Mouse (Mus musculus) cerebellum, adult 2 months (tissue): ENCODE measurements around the gene Sh2b1. TPM values are rescaled to one million over a fixed set of nuclear protein-coding genes. Genes with fewer than 3 reads are reported as not detected.
A peak's percentile ranks its signal among the peaks of the same experiment; 100 is the strongest.

Source experiments
- DNase-seq, 2 experiments: peaks; one replicate each; pipeline ENCODE4 v3.0.0; 2021
- H3K27ac ChIP-seq: fragments of 200-500 bp; 2 replicates; pipeline ENCODE4 v1.5.1; 2012; ENCODE audit warnings: low read length, control low read depth, inconsistent platforms; ENCODE audit not compliant: insufficient read depth
- H3K27me3 ChIP-seq: fragments of 200-500 bp; 2 replicates; pipeline ENCODE4 v1.6.1; 2012; ENCODE audit warnings: inconsistent platforms, mild to moderate bottlenecking, low read length, moderate library complexity; ENCODE audit not compliant: control insufficient read depth, insufficient read depth
- H3K4me1 ChIP-seq: fragments of 200-500 bp; 2 replicates; pipeline ENCODE4 v1.6.1; 2011; ENCODE audit warnings: low read length; ENCODE audit not compliant: control insufficient read depth, insufficient read depth
- H3K4me3 ChIP-seq: fragments of 200-500 bp; replicated peaks from 2 replicates; pipeline ENCODE3; 2011; ENCODE audit warnings: mild to moderate bottlenecking, low read depth, low read length, control low read depth; ENCODE audit not compliant: insufficient read depth
- CTCF ChIP-seq: fragments of 200-500 bp; IDR thresholded peaks from 2 replicates; pipeline ENCODE4 v1.5.1; 2011; ENCODE audit warnings: low read depth, mild to moderate bottlenecking, control low read depth, low read length, moderate library complexity, borderline replicate concordance; ENCODE audit not compliant: insufficient read depth
- POLR2A ChIP-seq: fragments of 200-500 bp; IDR thresholded peaks from 2 replicates; pipeline ENCODE4 v1.6.1; 2011; ENCODE audit warnings: low read length, control low read depth, borderline replicate concordance; ENCODE audit not compliant: insufficient read depth
- WGBS: fragments of 180-500 bp; shearing (Covaris S2); methylation state at CpG from one replicate; pipeline ENCODE4 v1.1.7; 2018; 5-methylcytosine and 5-hydroxymethylcytosine counted together
- polyA plus RNA-seq: library from polyadenylated mRNA; depleted of rRNA; stranded (reverse); fragments of >200 nt; gene quantifications from 2 replicates; pipeline ENCODE4 v1.2.3, GENCODE M21; 2012

The Sh2b1 gene
- polyA plus RNA-seq, 1 experiment: 69.5 TPM

GRCm38 (mm10) chr7:126436851-126437250, 38.4 kb downstream of the Sh2b1 start:
- 15% methylated on average over 8 of the region's 8 CpGs for WGBS
- no peaks in the 10 kb centered on the region for H3K27me3 ChIP-seq
- no peak overlapping the region for H3K4me3 ChIP-seq
- no peaks in the 10 kb centered on the region; the same call in 1 of the 2 replicates for H3K4me1 ChIP-seq
- TF ChIP-seq POLR2A (no peak), CTCF (peak; percentile 78)
- H3K27ac ChIP-seq: no peak overlapping the region
- peak; percentile 33 to 58 for DNase-seq

GRCm38 (mm10) chr7:126435801-126436200, 39.4 kb downstream of the Sh2b1 start:
- Histone ChIP-seq H3K4me3 (no peak overlapping the region), H3K4me1 (no peaks in the 10 kb centered on the region; the same call in 1 of the 2 replicates), H3K27ac (no peak overlapping the region), H3K27me3 (no peaks in the 10 kb centered on the region)
- WGBS: 82% methylated on average over 3 of the region's 3 CpGs
- DNase-seq: no peak
- TF ChIP-seq POLR2A: no peak
- no peak for TF ChIP-seq CTCF

- H3K27me3 ChIP-seq: no peaks in the 10 kb centered on the region
- no peak for DNase-seq
- no peak overlapping the region for H3K4me3 ChIP-seq
- H3K27ac ChIP-seq: no peak overlapping the region
- WGBS: 92% methylated on average over 7 of the region's 7 CpGs
- peaks cover 7% of the 10 kb centered on the region for H3K4me1 ChIP-seq
- no peak for TF ChIP-seq POLR2A
These were observed 40.5 kb downstream of the Sh2b1 start for GRCm38 (mm10) chr7:126434726-126435125.

DNA sequence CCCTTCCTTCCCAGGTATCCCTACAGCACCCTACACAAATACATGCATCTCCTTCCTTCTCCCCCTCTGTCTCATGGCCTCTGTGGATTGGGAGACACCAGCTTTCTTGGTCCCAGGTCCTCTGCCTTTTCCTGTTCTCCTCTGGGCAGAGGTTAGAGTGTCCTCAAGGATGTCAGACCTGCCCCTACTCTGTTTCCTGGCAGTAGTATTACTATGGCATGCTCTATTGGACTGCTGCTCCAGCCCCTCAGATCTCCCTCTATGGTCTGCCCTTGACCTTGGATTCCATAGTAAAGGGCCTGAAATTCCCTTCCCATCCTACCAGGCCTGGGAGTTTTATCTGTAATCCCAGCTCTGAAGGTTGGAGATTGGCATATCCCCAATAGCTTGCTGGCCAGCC, 45.1 kb downstream of the Sh2b1 start:
- H3K27me3 ChIP-seq: no peaks in the 10 kb centered on the region
- H3K4me1 ChIP-seq: peaks cover 9% of the 10 kb centered on the region; the same call in 1 of the 2 replicates
- TF ChIP-seq CTCF (no peak), POLR2A (no peak)
- H3K27ac ChIP-seq: peak overlapping the region; percentile 44; the same call in 1 of the 2 replicates
- DNase-seq: no peak
- H3K4me3 ChIP-seq: no peak overlapping the region

- no peaks in the 10 kb centered on the region for H3K27me3 ChIP-seq
- DNase-seq: no peak
- H3K27ac ChIP-seq: peak overlapping the region; percentile 15; the same call in 1 of the 2 replicates
- peak overlapping the region; percentile 82 for H3K4me3 ChIP-seq
- no peak for TF ChIP-seq CTCF
- no peak for TF ChIP-seq POLR2A
- peaks cover 9% of the 10 kb centered on the region; the same call in 1 of the 2 replicates for H3K4me1 ChIP-seq
- WGBS: 10% methylated on average over 15 of the region's 15 CpGs
These were observed 45.7 kb downstream of the Sh2b1 start for GRCm38 (mm10) chr7:126429503-126429898.

DNA sequence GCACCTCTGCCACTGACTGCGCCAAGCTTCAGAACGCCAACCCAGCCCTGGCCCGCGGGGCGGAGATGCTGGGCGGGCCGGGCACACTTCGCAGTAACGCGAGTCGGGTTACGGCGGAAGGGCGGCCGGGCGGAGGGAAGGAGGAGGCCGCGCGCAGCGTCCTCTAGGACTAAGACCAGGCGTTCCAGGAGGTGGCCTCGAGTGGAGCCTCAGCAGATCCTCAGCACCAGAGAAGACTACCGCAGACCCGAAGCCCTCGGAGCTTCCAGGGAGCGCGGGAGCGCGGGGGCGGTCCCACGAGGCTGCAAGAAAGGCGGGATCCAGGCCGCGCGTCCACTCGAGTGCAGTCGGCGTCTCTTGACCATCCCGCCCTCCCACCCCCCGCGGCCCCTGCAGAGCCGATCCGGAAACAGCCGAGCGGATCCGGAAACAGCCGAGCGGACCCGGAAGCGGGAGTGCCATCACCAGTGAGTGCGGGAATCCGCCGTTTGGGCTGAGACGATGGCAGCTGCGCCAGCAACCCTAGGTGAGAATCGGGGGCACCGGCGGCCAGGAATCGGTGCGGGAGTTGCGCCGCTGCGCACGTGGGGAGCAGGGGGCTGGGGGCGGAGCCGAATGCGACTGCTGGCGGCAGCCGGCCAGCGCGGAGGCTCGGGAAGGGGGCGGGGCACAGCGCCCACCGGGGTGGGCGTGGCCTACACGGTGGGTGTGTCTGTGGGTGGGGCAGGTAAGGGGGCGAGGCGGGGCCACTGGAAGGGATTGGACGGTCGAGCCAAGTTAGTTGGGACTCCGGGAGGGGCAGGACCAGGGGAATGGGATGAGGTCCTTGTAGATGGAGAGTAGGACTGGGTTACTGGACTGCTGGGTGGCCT, 46.4 kb downstream of the Sh2b1 start, which contains the start of gene Rabep2:
Gene Rabep2, plus strand, starts transcription at position 129 of the 872 bp plus-strand sequence.
- DNase-seq: peak; percentile 95 to 99
- peak within 1 kb of the TSS; percentile 89 for H3K27ac ChIP-seq
- TF ChIP-seq CTCF: no peak
- peak; percentile 48; the same call in 1 of the 2 replicates for TF ChIP-seq POLR2A
- peaks cover 9% of the 10 kb centered on the region; the same call in 1 of the 2 replicates for H3K4me1 ChIP-seq
- no peaks in the 10 kb centered on the region for H3K27me3 ChIP-seq
- peak within 1 kb of the TSS; percentile 82 for H3K4me3 ChIP-seq
- under 1% methylated on average over 82 of the region's 82 CpGs for WGBS

GRCm38 (mm10) chr7:126428154-126428553, 47.1 kb downstream of the Sh2b1 start:
- TF ChIP-seq POLR2A: no peak
- no peak for TF ChIP-seq CTCF
- Histone ChIP-seq H3K4me3 (peak overlapping the region; percentile 82), H3K27me3 (no peaks in the 10 kb centered on the region), H3K4me1 (peaks cover 9% of the 10 kb centered on the region; the same call in 1 of the 2 replicates), H3K27ac (peak overlapping the region; percentile 89)
- WGBS: 26% methylated on average over 4 of the region's 4 CpGs
- DNase-seq: no peak
